Mouse (Mus musculus): ENCODE results near the gene Slc6a3. TPM values are rescaled to one million over a fixed set of nuclear protein-coding genes. Genes with fewer than 3 reads are reported as not detected.
A peak's percentile ranks its signal among the peaks of the same experiment; 100 is the strongest.

The Slc6a3 gene
- polyA plus RNA-seq, 1 experiment from 2014 or later: not detected

DNA sequence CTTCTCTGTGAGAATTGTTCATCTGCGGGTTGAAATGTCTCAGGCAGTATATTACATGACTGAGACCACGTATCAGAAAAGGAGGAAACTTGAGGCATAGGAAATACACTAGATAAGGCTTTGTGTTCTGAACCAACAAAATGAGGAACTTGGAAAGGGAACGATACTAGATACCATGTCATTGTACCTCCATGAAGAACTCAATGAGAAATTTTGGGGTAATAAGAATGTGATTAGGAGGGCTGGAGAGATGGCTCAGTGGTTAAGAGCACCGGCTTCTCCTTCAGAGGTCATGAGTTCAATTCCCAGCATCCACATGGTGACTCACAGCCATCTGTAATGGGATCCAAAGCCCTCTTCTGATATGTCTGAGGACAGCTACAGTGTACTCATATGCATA is 63.7 kb downstream of the Slc6a3 start:
- ATAC-seq (replicated peaks; ENCODE audit: insufficient number of reproducible peaks, low FRiP score, low TSS enrichment): no peak
- Histone ChIP-seq H3K27ac (ENCODE audit: low read depth, low read length) (no peak overlapping the region), H3K9ac (ENCODE audit: low read depth, low read length) (no peak overlapping the region), H3K4me3 (ENCODE audit: low read depth, low read length) (no peak overlapping the region), H3K4me1 (ENCODE audit: control insufficient read depth, insufficient read depth, low read length) (peaks cover 10% of the 10 kb centered on the region), H3K4me2 (no peak overlapping the region), H3K27me3 (ENCODE audit: control insufficient read depth, insufficient read depth, low read length) (peaks cover 6% of the 10 kb centered on the region; the same call in 1 of the 2 replicates), H3K9me3 (replicated peaks; ENCODE audit: control insufficient read depth, low read length) (no peaks in the 10 kb centered on the region), H3K36me3 (ENCODE audit: control insufficient read depth, insufficient read depth, low read length) (no peaks in the 10 kb centered on the region)
- 75% methylated on average over 4 of the region's 4 CpGs for WGBS (ENCODE audit: insufficient replicate concordance)

DNA sequence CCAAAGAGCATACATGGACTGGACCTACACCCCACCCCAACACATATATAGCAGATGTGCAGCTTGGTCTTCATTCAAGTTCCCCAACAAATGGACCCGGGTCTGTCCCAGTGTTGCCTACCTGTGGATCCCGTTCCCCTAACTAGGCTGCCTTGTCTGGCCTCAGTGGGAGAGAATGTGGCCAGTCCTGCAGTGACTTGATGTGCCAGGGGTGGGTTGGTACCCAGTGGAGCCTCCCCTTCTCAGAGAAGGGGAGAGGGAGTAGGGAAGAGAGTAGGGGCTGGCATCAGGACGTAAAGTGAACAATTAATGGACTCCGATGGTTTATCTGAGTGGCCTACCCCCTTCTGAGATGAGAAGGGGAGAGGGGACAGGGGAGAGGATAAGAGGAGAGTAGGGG is 66.5 kb downstream of the Slc6a3 start:
- Histone ChIP-seq H3K27ac (ENCODE audit: low read depth, low read length) (no peak overlapping the region), H3K4me2 (peak overlapping the region; percentile 97), H3K9me3 (replicated peaks; ENCODE audit: control insufficient read depth, low read length) (no peaks in the 10 kb centered on the region), H3K4me3 (ENCODE audit: low read depth, low read length) (peak overlapping the region; percentile 82), H3K36me3 (ENCODE audit: control insufficient read depth, insufficient read depth, low read length) (peaks cover 6% of the 10 kb centered on the region), H3K9ac (ENCODE audit: low read depth, low read length) (peak overlapping the region; percentile 85), H3K4me1 (ENCODE audit: control insufficient read depth, insufficient read depth, low read length) (peaks cover 10% of the 10 kb centered on the region), H3K27me3 (ENCODE audit: control insufficient read depth, insufficient read depth, low read length) (no peaks in the 10 kb centered on the region)
- ATAC-seq (replicated peaks; ENCODE audit: insufficient number of reproducible peaks, low FRiP score, low TSS enrichment): no peak
- WGBS (ENCODE audit: insufficient replicate concordance): 48% methylated on average over 4 of the region's 4 CpGs

DNA sequence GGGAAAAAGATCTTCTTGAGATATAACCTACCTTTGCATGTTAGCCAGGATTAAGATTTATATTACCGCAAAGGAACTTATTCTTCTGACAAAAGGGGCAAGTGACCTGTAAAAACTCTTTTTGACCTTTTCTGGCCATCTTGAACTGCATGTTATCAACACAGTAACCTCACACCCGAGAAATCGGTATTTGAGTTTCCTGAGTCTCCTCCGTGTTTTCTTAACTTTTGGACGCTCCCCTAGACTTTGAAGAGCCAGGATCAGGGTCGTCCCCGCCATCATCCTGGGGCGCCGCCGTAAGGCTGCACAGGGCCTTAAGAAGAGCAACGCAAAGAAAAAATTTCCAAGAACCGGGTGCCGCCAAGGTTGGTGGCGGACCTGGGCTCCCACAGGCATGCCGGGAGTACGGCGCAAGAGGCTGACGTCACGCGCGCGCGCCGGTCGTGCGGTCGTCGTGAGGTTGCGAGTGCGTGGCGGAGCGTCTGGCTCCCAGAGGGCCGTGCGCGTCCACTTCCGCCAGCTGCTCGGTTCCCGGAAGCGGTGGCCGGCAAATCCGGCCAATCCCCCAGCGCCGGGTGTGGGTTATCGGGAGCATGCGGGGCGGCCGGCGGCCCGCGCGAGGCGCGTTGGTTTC is 67.1 kb downstream of the Slc6a3 start, which contains the start of gene Clptm1l:
Gene Clptm1l, plus strand, starts transcription at position 485 of the 634 bp plus-strand sequence.
- ATAC-seq (replicated peaks; ENCODE audit: insufficient number of reproducible peaks, low FRiP score, low TSS enrichment): peak; percentile 96
- WGBS (ENCODE audit: insufficient replicate concordance): 1% methylated on average over 39 of the region's 53 CpGs

DNA sequence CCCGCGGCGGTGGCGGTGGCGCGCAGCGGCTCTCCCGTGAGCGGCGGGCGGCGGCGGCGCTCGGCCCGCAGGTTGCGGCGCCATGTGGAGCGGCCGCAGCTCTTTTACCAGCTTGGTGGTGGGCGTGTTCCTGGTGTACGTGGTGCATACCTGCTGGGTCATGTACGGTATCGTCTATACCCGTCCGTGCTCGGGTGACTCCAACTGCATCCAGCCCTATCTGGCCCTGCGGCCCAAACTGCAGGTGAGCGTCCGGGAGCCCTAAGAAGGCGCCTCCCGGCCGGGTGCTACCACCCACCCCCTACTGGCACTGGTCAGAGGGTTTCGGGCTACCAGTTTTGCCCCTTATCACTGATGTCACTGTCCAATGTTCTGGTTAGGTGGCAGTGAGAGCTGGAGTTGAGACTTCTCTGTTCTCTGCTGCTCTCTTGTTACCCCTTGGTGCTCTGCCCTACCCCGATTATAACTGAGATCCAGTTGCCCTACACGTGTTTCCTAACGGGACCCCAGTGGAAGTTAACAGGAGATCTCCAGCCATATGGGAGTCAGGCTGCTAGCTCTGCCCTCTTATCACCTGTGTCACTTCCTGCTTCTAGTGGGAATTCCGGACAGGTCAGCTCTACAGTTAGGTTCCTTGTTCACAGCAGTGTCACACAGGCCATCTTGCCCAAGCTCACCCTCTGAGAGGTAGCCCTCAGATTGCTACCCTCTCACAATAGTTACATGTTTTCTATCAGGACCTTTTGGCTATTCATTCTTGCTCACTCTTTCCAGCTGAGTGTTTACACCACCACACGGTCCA is 67.8 kb downstream of the Slc6a3 start:
- Histone ChIP-seq H3K9ac (ENCODE audit: low read depth, low read length) (peak overlapping the region; percentile 85), H3K4me3 (ENCODE audit: low read depth, low read length) (peak overlapping the region; percentile 82), H3K4me1 (ENCODE audit: control insufficient read depth, insufficient read depth, low read length) (peaks cover 10% of the 10 kb centered on the region), H3K36me3 (ENCODE audit: control insufficient read depth, insufficient read depth, low read length) (peaks cover 12% of the 10 kb centered on the region), H3K9me3 (replicated peaks; ENCODE audit: control insufficient read depth, low read length) (no peaks in the 10 kb centered on the region), H3K4me2 (peak overlapping the region; percentile 97), H3K27ac (ENCODE audit: low read depth, low read length) (peak overlapping the region; percentile 54; the same call in 1 of the 2 replicates), H3K27me3 (ENCODE audit: control insufficient read depth, insufficient read depth, low read length) (no peaks in the 10 kb centered on the region)
- WGBS (ENCODE audit: insufficient replicate concordance): 2% methylated on average over 39 of the region's 39 CpGs
- peak; percentile 52 for ATAC-seq (replicated peaks; ENCODE audit: insufficient number of reproducible peaks, low FRiP score, low TSS enrichment)

More for the DNA sequence above, 67.1 kb downstream of the Slc6a3 start, which contains the start of gene Clptm1l:
- Histone ChIP-seq H3K9me3 (replicated peaks; ENCODE audit: control insufficient read depth, low read length) (no peaks in the 10 kb centered on the region), H3K4me3 (ENCODE audit: low read depth, low read length) (peak within 1 kb of the TSS; percentile 82), H3K27me3 (ENCODE audit: control insufficient read depth, insufficient read depth, low read length) (no peaks in the 10 kb centered on the region), H3K4me2 (peak within 1 kb of the TSS; percentile 97), H3K36me3 (ENCODE audit: control insufficient read depth, insufficient read depth, low read length) (peaks cover 7% of the 10 kb centered on the region), H3K9ac (ENCODE audit: low read depth, low read length) (peak within 1 kb of the TSS; percentile 85), H3K27ac (ENCODE audit: low read depth, low read length) (peak within 1 kb of the TSS; percentile 54; the same call in 1 of the 2 replicates), H3K4me1 (ENCODE audit: control insufficient read depth, insufficient read depth, low read length) (peaks cover 10% of the 10 kb centered on the region)

DNA sequence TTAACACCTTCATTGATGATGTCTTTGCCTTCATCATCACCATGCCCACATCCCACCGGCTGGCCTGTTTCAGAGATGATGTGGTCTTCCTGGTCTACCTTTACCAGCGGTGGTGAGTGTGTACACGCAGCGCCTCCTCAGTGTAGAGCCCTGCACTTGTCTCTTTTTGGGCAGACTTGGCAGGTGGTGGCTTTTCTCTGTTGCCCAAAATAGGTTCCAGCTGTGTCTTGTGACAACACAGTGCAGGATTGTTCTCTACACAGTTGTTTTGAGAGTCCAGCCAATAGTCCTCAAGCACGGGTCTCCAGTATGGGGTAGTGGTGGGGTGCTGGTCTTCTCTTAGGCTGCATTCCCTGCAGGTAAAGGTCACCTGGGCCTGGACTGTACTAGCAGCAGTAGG is 81.9 kb downstream of the Slc6a3 start:
- Histone ChIP-seq H3K9ac (ENCODE audit: low read depth, low read length) (no peak overlapping the region), H3K4me1 (ENCODE audit: control insufficient read depth, insufficient read depth, low read length) (no peaks in the 10 kb centered on the region), H3K27ac (ENCODE audit: low read depth, low read length) (no peak overlapping the region), H3K36me3 (ENCODE audit: control insufficient read depth, insufficient read depth, low read length) (peaks cover 51% of the 10 kb centered on the region), H3K9me3 (replicated peaks; ENCODE audit: control insufficient read depth, low read length) (no peaks in the 10 kb centered on the region), H3K4me3 (ENCODE audit: low read depth, low read length) (no peak overlapping the region), H3K4me2 (no peak overlapping the region), H3K27me3 (ENCODE audit: control insufficient read depth, insufficient read depth, low read length) (no peaks in the 10 kb centered on the region)
- WGBS (ENCODE audit: insufficient replicate concordance): 90% methylated on average over 5 of the region's 5 CpGs
- ATAC-seq (replicated peaks; ENCODE audit: insufficient number of reproducible peaks, low FRiP score, low TSS enrichment): no peak

DNA sequence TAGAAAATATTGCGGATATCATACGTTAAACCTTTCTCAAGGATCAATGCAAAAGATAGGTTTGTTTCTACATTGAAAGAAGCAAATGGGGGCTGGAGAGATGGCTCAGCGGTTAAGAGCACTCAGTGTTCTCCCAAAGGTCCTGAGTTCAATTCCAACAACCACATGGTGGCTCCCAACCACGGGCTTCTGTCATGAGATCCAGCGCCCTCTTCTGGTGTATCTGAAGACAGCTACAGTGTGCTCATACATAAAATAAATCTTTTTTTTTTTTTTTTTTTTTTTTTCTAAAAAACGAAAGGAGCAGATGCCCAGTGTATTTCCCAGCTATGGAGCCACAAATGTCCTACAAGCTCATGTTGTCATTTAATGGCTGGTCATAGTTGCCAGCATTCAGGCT is 84.1 kb downstream of the Slc6a3 start:
- no peak for ATAC-seq (replicated peaks; ENCODE audit: insufficient number of reproducible peaks, low FRiP score, low TSS enrichment)
- H3K27me3 ChIP-seq (ENCODE audit: control insufficient read depth, insufficient read depth, low read length): no peaks in the 10 kb centered on the region
- H3K4me1 ChIP-seq (ENCODE audit: control insufficient read depth, insufficient read depth, low read length): no peaks in the 10 kb centered on the region
- H3K4me3 ChIP-seq (ENCODE audit: low read depth, low read length): no peak overlapping the region
- no peak overlapping the region for H3K27ac ChIP-seq (ENCODE audit: low read depth, low read length)
- H3K36me3 ChIP-seq (ENCODE audit: control insufficient read depth, insufficient read depth, low read length): peaks cover 40% of the 10 kb centered on the region
- H3K4me2 ChIP-seq: no peak overlapping the region
- no peaks in the 10 kb centered on the region for H3K9me3 ChIP-seq (replicated peaks; ENCODE audit: control insufficient read depth, low read length)
- H3K9ac ChIP-seq (ENCODE audit: low read depth, low read length): no peak overlapping the region
- 67% methylated on average over 6 of the region's 6 CpGs for WGBS (ENCODE audit: insufficient replicate concordance)

DNA sequence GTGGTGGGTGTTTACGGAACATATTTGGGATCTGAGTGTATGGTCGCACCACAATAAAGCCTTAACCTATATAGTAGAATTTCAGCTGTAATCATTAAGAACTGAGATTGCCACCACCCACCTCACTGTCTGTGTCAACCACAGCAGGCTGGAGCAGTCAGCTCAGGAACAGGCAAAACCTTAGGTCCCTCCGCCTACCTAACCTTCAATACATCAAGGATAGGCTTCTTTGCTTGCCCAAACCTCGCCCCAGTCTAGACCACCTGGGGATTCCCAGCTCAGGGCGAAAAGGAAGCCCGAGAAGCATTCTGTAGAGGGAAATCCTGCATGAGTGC is 89.8 kb downstream of the Slc6a3 start:
- H3K27me3 ChIP-seq (ENCODE audit: control insufficient read depth, insufficient read depth, low read length): no peaks in the 10 kb centered on the region
- WGBS (ENCODE audit: insufficient replicate concordance): 46% methylated on average over 6 of the region's 6 CpGs
- peaks cover 11% of the 10 kb centered on the region for H3K4me1 ChIP-seq (ENCODE audit: control insufficient read depth, insufficient read depth, low read length)
- H3K36me3 ChIP-seq (ENCODE audit: control insufficient read depth, insufficient read depth, low read length): peaks cover 3% of the 10 kb centered on the region
- peak overlapping the region; percentile 96 for H3K4me2 ChIP-seq
- peak overlapping the region; percentile 64 for H3K4me3 ChIP-seq (ENCODE audit: low read depth, low read length)
- ATAC-seq (replicated peaks; ENCODE audit: insufficient number of reproducible peaks, low FRiP score, low TSS enrichment): 0 out of 2 replicates have a peak, but pooled peaks have one; percentile 3
- peak overlapping the region; percentile 80 for H3K9ac ChIP-seq (ENCODE audit: low read depth, low read length)
- H3K9me3 ChIP-seq (replicated peaks; ENCODE audit: control insufficient read depth, low read length): no peaks in the 10 kb centered on the region
- no peak overlapping the region for H3K27ac ChIP-seq (ENCODE audit: low read depth, low read length)

DNA sequence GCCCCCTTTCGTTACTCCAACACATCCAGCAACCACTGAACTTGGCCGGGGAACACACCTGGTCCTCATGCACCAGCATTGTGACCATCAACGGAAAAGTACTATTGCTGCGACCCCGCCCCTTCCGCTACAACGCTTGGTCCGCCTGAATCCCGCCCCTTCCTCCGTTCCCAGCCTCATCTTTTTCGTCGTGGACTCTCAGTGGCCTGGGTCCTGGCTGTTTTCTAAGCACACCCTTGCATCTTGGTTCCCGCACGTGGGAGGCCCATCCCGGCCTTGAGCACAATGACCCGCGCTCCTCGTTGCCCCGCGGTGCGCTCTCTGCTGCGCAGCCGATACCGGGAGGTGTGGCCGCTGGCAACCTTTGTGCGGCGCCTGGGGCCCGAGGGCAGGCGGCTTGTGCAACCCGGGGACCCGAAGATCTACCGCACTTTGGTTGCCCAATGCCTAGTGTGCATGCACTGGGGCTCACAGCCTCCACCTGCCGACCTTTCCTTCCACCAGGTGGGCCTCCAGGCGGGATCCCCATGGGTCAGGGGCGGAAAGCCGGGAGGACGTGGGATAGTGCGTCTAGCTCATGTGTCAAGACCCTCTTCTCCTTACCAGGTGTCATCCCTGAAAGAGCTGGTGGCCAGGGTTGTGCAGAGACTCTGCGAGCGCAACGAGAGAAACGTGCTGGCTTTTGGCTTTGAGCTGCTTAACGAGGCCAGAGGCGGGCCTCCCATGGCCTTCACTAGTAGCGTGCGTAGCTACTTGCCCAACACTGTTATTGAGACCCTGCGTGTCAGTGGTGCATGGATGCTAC is 90.4 kb downstream of the Slc6a3 start, which contains the start of gene Tert:
Gene Tert, plus strand, starts transcription at position 167 of the 805 bp plus-strand sequence.
- 11% methylated on average over 47 of the region's 47 CpGs for WGBS (ENCODE audit: insufficient replicate concordance)
- no peak within 1 kb of the TSS for H3K27ac ChIP-seq (ENCODE audit: low read depth, low read length)
- peaks cover 3% of the 10 kb centered on the region; the same call in 1 of the 2 replicates for H3K36me3 ChIP-seq (ENCODE audit: control insufficient read depth, insufficient read depth, low read length)
- H3K9me3 ChIP-seq (replicated peaks; ENCODE audit: control insufficient read depth, low read length): no peaks in the 10 kb centered on the region
- peak within 1 kb of the TSS; percentile 64 for H3K4me3 ChIP-seq (ENCODE audit: low read depth, low read length)
- peaks cover 11% of the 10 kb centered on the region for H3K4me1 ChIP-seq (ENCODE audit: control insufficient read depth, insufficient read depth, low read length)
- peak; percentile 48 for ATAC-seq (replicated peaks; ENCODE audit: insufficient number of reproducible peaks, low FRiP score, low TSS enrichment)
- no peaks in the 10 kb centered on the region for H3K27me3 ChIP-seq (ENCODE audit: control insufficient read depth, insufficient read depth, low read length)
- H3K9ac ChIP-seq (ENCODE audit: low read depth, low read length): peak within 1 kb of the TSS; percentile 80
- H3K4me2 ChIP-seq: peak within 1 kb of the TSS; percentile 96

All from heart, embryonic 11.5 days (tissue).